Mouse (Mus musculus): ENCODE data around the gene Gm13277. TPM values are rescaled to one million over a fixed set of nuclear protein-coding genes. Genes with fewer than 3 reads are reported as not detected.
"Not testable (repeated sequence)": the region's sequence is repeated elsewhere in the genome, so short reads cannot be mapped to it uniquely, and the experiment has no call there.

Gm13277 gene
- polyA plus RNA-seq, 1 experiment from 2014 or later: not detected

DNA sequence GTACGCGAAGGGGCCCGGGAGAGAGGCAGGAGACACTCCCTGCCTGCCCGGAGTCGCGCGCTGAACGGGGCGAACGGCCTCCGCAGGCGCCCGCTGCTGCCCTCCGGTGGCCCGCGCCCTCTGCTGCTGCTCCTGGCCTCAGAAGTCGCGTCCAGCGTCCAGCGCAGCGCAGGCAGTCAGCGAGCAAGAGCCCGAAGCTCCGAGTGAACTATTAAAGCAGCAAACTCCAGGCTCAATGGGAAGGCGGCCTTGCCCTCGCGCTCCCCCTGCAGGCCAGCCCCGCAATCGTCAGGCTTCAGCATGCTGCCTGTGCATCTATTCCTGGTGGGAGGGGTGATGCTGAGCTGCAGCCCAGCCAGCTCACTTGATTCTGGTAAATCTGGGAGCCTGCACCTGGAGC is 14.5 kb downstream of the Gm13277 start, which contains the start of gene Gm13287:
Gm13287 (plus strand) TSS at position 301 of the 400 bp plus-strand sequence.
- H3K27ac ChIP-seq (ENCODE audit: low read depth, low read length); H3K27me3 ChIP-seq (ENCODE audit: control insufficient read depth, insufficient read depth, low read length); H3K36me3 ChIP-seq (ENCODE audit: control insufficient read depth, insufficient read depth, low read length); H3K9me3 ChIP-seq (ENCODE audit: control insufficient read depth, low read length); H3K4me1 ChIP-seq (ENCODE audit: control insufficient read depth, insufficient read depth, low read length); H3K4me2 ChIP-seq (ENCODE audit: low read depth); H3K4me3 ChIP-seq (ENCODE audit: low read depth, low read length); DNase-seq (ENCODE audit: low spot score); H3K9ac ChIP-seq (ENCODE audit: low read length); ATAC-seq (ENCODE audit: insufficient read depth, low FRiP score, low TSS enrichment): not testable (repeated sequence)
- WGBS: no CpG with 5 or more reads among the region's 29 CpGs

DNA sequence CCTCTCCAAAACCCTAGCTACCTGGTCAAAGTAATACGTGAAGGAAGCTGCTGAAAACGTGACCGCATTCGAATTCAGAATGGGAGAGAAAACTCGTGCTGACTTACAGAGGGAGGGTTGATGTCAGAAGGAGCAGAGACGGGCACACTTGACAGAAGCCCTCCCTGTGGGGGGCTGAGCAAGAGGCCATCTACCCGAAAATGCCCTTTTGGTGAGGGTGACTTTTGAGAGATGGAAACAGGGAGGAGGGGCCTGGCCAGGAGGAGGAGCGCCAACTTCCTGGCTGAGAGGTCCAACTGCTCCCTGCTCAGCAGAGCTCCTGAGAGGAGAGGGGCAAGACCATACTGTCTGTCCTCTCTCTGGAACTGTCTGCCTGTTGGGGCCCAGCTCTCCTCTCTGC is 16.8 kb downstream of the Gm13277 start, which contains the start of gene Gm13288:
Gm13288 (plus strand) TSS at position 301 of the 400 bp plus-strand sequence.
- not testable (repeated sequence) for H3K36me3 ChIP-seq (ENCODE audit: control insufficient read depth, insufficient read depth, low read length); DNase-seq (ENCODE audit: low spot score); ATAC-seq (ENCODE audit: insufficient read depth, low FRiP score, low TSS enrichment); H3K27me3 ChIP-seq (ENCODE audit: control insufficient read depth, insufficient read depth, low read length); H3K9me3 ChIP-seq (ENCODE audit: control insufficient read depth, low read length); H3K4me2 ChIP-seq (ENCODE audit: low read depth); H3K9ac ChIP-seq (ENCODE audit: low read length); H3K4me1 ChIP-seq (ENCODE audit: control insufficient read depth, insufficient read depth, low read length); H3K27ac ChIP-seq (ENCODE audit: low read depth, low read length); H3K4me3 ChIP-seq (ENCODE audit: low read depth, low read length)
- WGBS: no CpG with 5 or more reads among the region's 8 CpGs

DNA sequence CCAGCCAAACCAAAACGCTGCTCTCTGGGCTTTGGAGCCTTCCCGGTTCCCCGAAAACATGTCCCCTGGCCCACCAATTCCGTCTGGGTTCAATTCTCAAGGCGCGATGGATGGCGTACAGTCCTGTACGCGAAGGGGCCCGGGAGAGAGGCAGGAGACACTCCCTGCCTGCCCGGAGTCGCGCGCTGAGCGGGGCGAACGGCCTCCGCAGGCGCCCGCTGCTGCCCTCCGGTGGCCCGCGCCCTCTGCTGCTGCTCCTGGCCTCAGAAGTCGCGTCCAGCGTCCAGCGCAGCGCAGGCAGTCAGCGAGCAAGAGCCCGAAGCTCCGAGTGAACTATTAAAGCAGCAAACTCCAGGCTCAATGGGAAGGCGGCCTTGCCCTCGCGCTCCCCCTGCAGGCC is 17.3 kb downstream of the Gm13277 start:
- not testable (repeated sequence) for H3K36me3 ChIP-seq (ENCODE audit: control insufficient read depth, insufficient read depth, low read length); H3K27ac ChIP-seq (ENCODE audit: low read depth, low read length); H3K4me1 ChIP-seq (ENCODE audit: control insufficient read depth, insufficient read depth, low read length); H3K4me3 ChIP-seq (ENCODE audit: low read depth, low read length); H3K4me2 ChIP-seq (ENCODE audit: low read depth); H3K9me3 ChIP-seq (ENCODE audit: control insufficient read depth, low read length); ATAC-seq (ENCODE audit: insufficient read depth, low FRiP score, low TSS enrichment); DNase-seq (ENCODE audit: low spot score); H3K9ac ChIP-seq (ENCODE audit: low read length); H3K27me3 ChIP-seq (ENCODE audit: control insufficient read depth, insufficient read depth, low read length)
- WGBS: no CpG with 5 or more reads among the region's 34 CpGs

DNA sequence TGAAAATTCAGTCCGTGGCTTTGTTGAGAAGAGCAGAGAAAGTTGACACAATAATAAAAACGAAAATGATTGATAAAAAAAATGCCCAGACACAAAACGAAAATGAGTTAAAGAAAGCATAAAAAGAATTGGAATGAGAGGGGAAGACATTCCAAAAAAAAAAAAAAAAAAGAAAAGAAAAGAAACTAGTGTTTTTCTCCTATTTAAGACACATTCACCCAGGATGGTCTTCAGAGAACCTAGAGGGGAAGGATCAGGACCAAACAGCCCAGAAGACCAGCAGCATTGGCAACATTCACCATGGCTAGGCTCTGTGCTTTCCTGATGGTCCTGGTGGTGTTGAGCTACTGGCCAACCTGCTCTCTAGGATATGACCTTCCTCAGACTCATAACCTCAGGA is 27.5 kb downstream of the Gm13277 start, which contains the start of gene Ifna7:
Ifna7 (plus strand) TSS at position 301 of the 400 bp plus-strand sequence.
- Histone ChIP-seq H3K4me3 (ENCODE audit: low read depth, low read length) (no peak within 1 kb of the TSS), H3K4me2 (ENCODE audit: low read depth) (no peak within 1 kb of the TSS), H3K36me3 (ENCODE audit: control insufficient read depth, insufficient read depth, low read length) (no peaks in the 10 kb centered on the region), H3K9ac (ENCODE audit: low read length) (no peak within 1 kb of the TSS), H3K9me3 (ENCODE audit: control insufficient read depth, low read length) (no peaks in the 10 kb centered on the region), H3K27ac (ENCODE audit: low read depth, low read length) (no peak within 1 kb of the TSS), H3K4me1 (ENCODE audit: control insufficient read depth, insufficient read depth, low read length) (no peaks in the 10 kb centered on the region), H3K27me3 (ENCODE audit: control insufficient read depth, insufficient read depth, low read length) (no peaks in the 10 kb centered on the region)
- DNase-seq (ENCODE audit: low spot score): no peak
- ATAC-seq (ENCODE audit: insufficient read depth, low FRiP score, low TSS enrichment): no peak
- 71% methylated on average over 3 of the region's 3 CpGs for WGBS

DNA sequence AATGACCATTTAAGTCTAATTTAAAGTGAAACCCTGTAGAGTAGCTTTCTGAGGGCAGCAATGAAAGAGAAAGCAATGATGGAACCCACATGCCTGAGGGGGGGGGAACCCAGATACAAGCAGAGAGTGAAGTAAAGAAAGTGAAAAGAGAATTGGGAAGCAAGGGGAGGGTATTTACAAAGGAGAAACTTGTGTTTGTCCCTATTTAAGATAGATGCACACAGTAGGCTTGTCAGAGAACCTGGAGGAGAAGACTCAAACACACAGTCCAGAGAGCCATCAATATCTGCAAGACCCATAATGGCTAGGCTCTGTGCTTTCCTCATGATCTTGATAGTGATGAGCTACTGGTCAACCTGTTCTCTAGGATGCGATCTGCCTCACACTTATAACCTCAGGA is 31.2 kb downstream of the Gm13277 start, which contains the start of gene Ifna11:
Ifna11 (plus strand) TSS at position 301 of the 400 bp plus-strand sequence.
- WGBS: 87% methylated on average over 1 of the region's 1 CpGs
- H3K9me3 ChIP-seq (ENCODE audit: control insufficient read depth, low read length): no peaks in the 10 kb centered on the region
- no peaks in the 10 kb centered on the region for H3K27me3 ChIP-seq (ENCODE audit: control insufficient read depth, insufficient read depth, low read length)
- H3K36me3 ChIP-seq (ENCODE audit: control insufficient read depth, insufficient read depth, low read length): no peaks in the 10 kb centered on the region
- H3K9ac ChIP-seq (ENCODE audit: low read length): no peak within 1 kb of the TSS
- no peak within 1 kb of the TSS for H3K4me3 ChIP-seq (ENCODE audit: low read depth, low read length)
- no peak within 1 kb of the TSS for H3K4me2 ChIP-seq (ENCODE audit: low read depth)
- ATAC-seq (ENCODE audit: insufficient read depth, low FRiP score, low TSS enrichment): no peak
- no peak for DNase-seq (ENCODE audit: low spot score)
- no peaks in the 10 kb centered on the region for H3K4me1 ChIP-seq (ENCODE audit: control insufficient read depth, insufficient read depth, low read length)
- no peak within 1 kb of the TSS for H3K27ac ChIP-seq (ENCODE audit: low read depth, low read length)

DNA sequence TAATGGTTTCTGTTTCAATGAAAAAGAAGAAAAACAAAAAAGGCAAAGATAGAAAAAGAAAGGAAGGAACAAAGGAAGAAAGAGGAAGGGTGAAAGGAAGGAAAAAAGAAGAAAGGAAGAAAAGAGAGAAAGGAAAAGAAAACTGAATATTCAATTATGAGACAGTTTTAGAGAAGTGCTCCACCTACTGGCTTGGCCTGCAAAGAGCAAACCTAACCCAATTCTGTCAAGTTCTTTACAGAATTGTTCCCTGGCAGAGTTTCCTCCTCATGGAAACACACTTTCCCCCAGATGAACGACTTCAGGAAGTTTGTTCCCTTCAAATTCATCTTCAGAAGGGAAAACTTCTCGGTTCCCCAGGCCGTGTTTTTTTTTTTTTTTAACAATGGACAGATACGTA is 34.6 kb downstream of the Gm13277 start:
- Histone ChIP-seq H3K27me3 (ENCODE audit: control insufficient read depth, insufficient read depth, low read length) (no peaks in the 10 kb centered on the region), H3K4me1 (ENCODE audit: control insufficient read depth, insufficient read depth, low read length) (no peaks in the 10 kb centered on the region), H3K4me2 (ENCODE audit: low read depth) (no peak overlapping the region), H3K36me3 (ENCODE audit: control insufficient read depth, insufficient read depth, low read length) (no peaks in the 10 kb centered on the region), H3K4me3 (ENCODE audit: low read depth, low read length) (no peak overlapping the region), H3K9me3 (ENCODE audit: control insufficient read depth, low read length) (no peaks in the 10 kb centered on the region), H3K9ac (ENCODE audit: low read length) (no peak overlapping the region), H3K27ac (ENCODE audit: low read depth, low read length) (no peak overlapping the region)
- 30% methylated on average over 4 of the region's 4 CpGs for WGBS
- DNase-seq (ENCODE audit: low spot score): no peak
- ATAC-seq (ENCODE audit: insufficient read depth, low FRiP score, low TSS enrichment): no peak

DNA sequence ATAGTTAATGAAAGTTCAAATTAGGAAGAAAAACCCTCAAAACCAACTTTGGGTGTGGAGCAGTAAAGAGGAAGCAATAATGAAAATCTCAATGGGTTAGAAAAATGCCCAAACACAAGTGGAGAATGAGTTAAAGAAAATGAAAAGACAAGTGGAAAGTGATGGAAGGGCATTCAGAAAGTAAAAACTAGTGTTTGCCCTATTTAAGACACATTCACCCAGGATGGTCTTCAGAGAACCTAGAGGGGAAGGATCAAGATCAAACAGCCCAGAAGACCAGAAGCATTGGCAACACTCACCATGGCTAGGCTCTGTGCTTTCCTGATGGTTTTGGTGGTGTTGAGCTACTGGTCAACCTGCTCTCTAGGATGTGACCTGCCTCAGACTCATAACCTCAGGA is 38.7 kb downstream of the Gm13277 start, which contains the start of gene Ifna6:
Ifna6 (plus strand) TSS at position 301 of the 400 bp plus-strand sequence.
- H3K27me3 ChIP-seq (ENCODE audit: control insufficient read depth, insufficient read depth, low read length); H3K27ac ChIP-seq (ENCODE audit: low read depth, low read length); H3K4me3 ChIP-seq (ENCODE audit: low read depth, low read length); H3K4me2 ChIP-seq (ENCODE audit: low read depth); H3K4me1 ChIP-seq (ENCODE audit: control insufficient read depth, insufficient read depth, low read length); H3K9ac ChIP-seq (ENCODE audit: low read length); DNase-seq (ENCODE audit: low spot score); H3K36me3 ChIP-seq (ENCODE audit: control insufficient read depth, insufficient read depth, low read length); ATAC-seq (ENCODE audit: insufficient read depth, low FRiP score, low TSS enrichment); H3K9me3 ChIP-seq (ENCODE audit: control insufficient read depth, low read length): not testable (repeated sequence)

DNA sequence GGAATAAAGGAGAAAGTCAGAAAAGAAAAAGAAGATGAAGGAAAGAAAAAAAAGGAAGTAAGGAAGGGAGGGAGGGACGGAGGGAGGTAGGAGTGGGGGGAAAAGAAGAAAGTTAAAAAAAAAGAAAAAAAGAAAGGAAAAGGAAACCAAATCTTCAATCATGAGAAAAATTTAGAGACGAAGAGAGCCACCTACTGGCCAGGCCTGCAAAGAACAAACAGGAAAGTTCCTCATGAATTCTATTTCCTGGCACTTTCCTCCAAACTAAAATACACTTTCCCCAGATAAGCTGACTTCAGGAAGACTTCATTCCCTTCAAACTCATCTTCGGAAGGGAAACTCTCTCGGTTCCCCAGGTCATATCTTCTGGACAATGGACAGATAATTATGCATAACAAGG is 42.1 kb downstream of the Gm13277 start:
- WGBS: 31% methylated on average over 4 of the region's 4 CpGs
- no peak for DNase-seq (ENCODE audit: low spot score)

DNA sequence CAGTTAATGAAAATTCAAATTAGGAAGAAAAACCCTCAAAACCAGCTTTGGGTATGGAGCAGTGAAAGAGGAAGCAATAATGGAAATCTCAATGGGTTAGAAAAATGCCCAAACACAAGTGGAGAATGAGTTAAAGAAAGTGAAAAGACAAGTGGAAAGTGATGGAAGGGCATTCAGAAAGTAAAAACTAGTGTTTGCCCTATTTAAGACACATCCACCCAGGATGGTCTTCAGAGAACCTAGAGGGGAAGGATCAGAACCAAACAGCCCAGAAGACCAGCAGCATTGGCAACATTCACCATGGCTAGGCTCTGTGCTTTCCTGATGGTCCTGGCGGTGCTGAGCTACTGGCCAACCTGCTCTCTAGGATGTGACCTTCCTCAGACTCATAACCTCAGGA is 46.8 kb downstream of the Gm13277 start, which contains the start of gene Ifna5:
Ifna5 (plus strand) TSS at position 301 of the 400 bp plus-strand sequence.
- H3K27me3 ChIP-seq (ENCODE audit: control insufficient read depth, insufficient read depth, low read length); H3K9ac ChIP-seq (ENCODE audit: low read length); H3K9me3 ChIP-seq (ENCODE audit: control insufficient read depth, low read length); DNase-seq (ENCODE audit: low spot score); H3K4me3 ChIP-seq (ENCODE audit: low read depth, low read length); H3K27ac ChIP-seq (ENCODE audit: low read depth, low read length); H3K4me2 ChIP-seq (ENCODE audit: low read depth); ATAC-seq (ENCODE audit: insufficient read depth, low FRiP score, low TSS enrichment); H3K36me3 ChIP-seq (ENCODE audit: control insufficient read depth, insufficient read depth, low read length); H3K4me1 ChIP-seq (ENCODE audit: control insufficient read depth, insufficient read depth, low read length): not testable (repeated sequence)
- 69% methylated on average over 1 of the region's 1 CpGs for WGBS

More for the DNA sequence above, 42.1 kb downstream of the Gm13277 start:
- Histone ChIP-seq H3K9me3 (ENCODE audit: control insufficient read depth, low read length) (no peaks in the 10 kb centered on the region), H3K4me1 (ENCODE audit: control insufficient read depth, insufficient read depth, low read length) (no peaks in the 10 kb centered on the region), H3K9ac (ENCODE audit: low read length) (no peak overlapping the region), H3K4me2 (ENCODE audit: low read depth) (no peak overlapping the region), H3K27me3 (ENCODE audit: control insufficient read depth, insufficient read depth, low read length) (no peaks in the 10 kb centered on the region), H3K36me3 (ENCODE audit: control insufficient read depth, insufficient read depth, low read length) (no peaks in the 10 kb centered on the region), H3K4me3 (ENCODE audit: low read depth, low read length) (no peak overlapping the region), H3K27ac (ENCODE audit: low read depth, low read length) (no peak overlapping the region)
- no peak for ATAC-seq (ENCODE audit: insufficient read depth, low FRiP score, low TSS enrichment)

Data from neural tube, embryonic 11.5 days (tissue).